Mouse (Mus musculus): ENCODE results near the gene Sirpa.

Sirpa gene

GRCm38 (mm10) chr2:129592459-129593140, at the start of gene Sirpa:
TSS of gene Sirpa (plus strand) at chr2:129592835.
- DNase-seq: peak; percentile 81

GRCm38 (mm10) chr2:129544448-129544847, 48.2 kb upstream of the Sirpa start:
- DNase-seq: peak; percentile 90

GRCm38 (mm10) chr2:129544919-129545318, 47.7 kb upstream of the Sirpa start:
- DNase-seq: no peak

GRCm38 (mm10) chr2:129545596-129545995, 47.0 kb upstream of the Sirpa start:
- no peak for DNase-seq

GRCm38 (mm10) chr2:129546772-129547171, 45.9 kb upstream of the Sirpa start:
- no peak for DNase-seq

GRCm38 (mm10) chr2:129549537-129550135, 43.0 kb upstream of the Sirpa start:
- DNase-seq: no peak

GRCm38 (mm10) chr2:129550781-129551180, 41.9 kb upstream of the Sirpa start:
- no peak for DNase-seq

GRCm38 (mm10) chr2:129556081-129556480, 36.6 kb upstream of the Sirpa start:
- DNase-seq: no peak

GRCm38 (mm10) chr2:129558008-129558874, 34.4 kb upstream of the Sirpa start:
- no peak for DNase-seq

- no peak for DNase-seq
These were observed 33.8 kb upstream of the Sirpa start for GRCm38 (mm10) chr2:129558875-129559219.

- no peak for DNase-seq
These were observed 30.8 kb upstream of the Sirpa start for GRCm38 (mm10) chr2:129561796-129562195.

- no peak for DNase-seq
These were observed 28.5 kb upstream of the Sirpa start for GRCm38 (mm10) chr2:129563944-129564709.

- no peak for DNase-seq
These were observed 23.5 kb upstream of the Sirpa start for GRCm38 (mm10) chr2:129569120-129569519.

GRCm38 (mm10) chr2:129569556-129569955, 23.1 kb upstream of the Sirpa start:
- no peak for DNase-seq

GRCm38 (mm10) chr2:129573701-129574273, 18.8 kb upstream of the Sirpa start:
- no peak for DNase-seq

GRCm38 (mm10) chr2:129574395-129575046, 18.1 kb upstream of the Sirpa start:
- DNase-seq: no peak

- DNase-seq: no peak
These were observed 17.5 kb upstream of the Sirpa start for GRCm38 (mm10) chr2:129575113-129575512.

GRCm38 (mm10) chr2:129576611-129577447, 15.8 kb upstream of the Sirpa start:
- DNase-seq: no peak

GRCm38 (mm10) chr2:129580656-129581055, 12.0 kb upstream of the Sirpa start:
- DNase-seq: no peak

- peak; percentile 50 for DNase-seq
These were observed 10.8 kb upstream of the Sirpa start for GRCm38 (mm10) chr2:129581826-129582225.

GRCm38 (mm10) chr2:129582261-129582660, 10.4 kb upstream of the Sirpa start:
- peak; percentile 35 for DNase-seq

Measured in kidney, adult 9 months (tissue).